Mouse (Mus musculus): ENCODE data around the gene Trpc3. TPM values are rescaled to one million over a fixed set of nuclear protein-coding genes. Genes with fewer than 3 reads are reported as not detected.
"Not testable (repeated sequence)": the region's sequence is repeated elsewhere in the genome, so short reads cannot be mapped to it uniquely, and the experiment has no call there.

Gene Trpc3
- 3.3 TPM in 2 replicates for polyA plus RNA-seq (2015; fragmentation: Nextera tagmentation; extraction: Ambion mirVana)

- Histone ChIP-seq H3K9ac (peak within 1 kb of the TSS; percentile 58), H3K4me1 (replicated peaks) (peaks cover 11% of the 10 kb centered on the region; the same call in 1 of the 2 replicates), H3K27ac (no peak within 1 kb of the TSS), H3K27me3 (replicated peaks) (no peaks in the 10 kb centered on the region; the same call in 1 of the 2 replicates), H3K4me2 (replicated peaks) (peak within 1 kb of the TSS; percentile 93), H3K36me3 (no peaks in the 10 kb centered on the region), H3K4me3 (replicated peaks) (peak within 1 kb of the TSS; percentile 64), H3K9me3 (no peaks in the 10 kb centered on the region)
- ATAC-seq = peak; percentile 89
- WGBS = under 1% methylated on average over 90 of the region's 91 CpGs
Observed at GRCm38 (mm10) chr3:36689392-36690291, at the start of gene Trpc3. Gene Trpc3 (minus strand): TSS chr3:36690167.

- Histone ChIP-seq H3K27ac (no peak overlapping the region), H3K36me3 (no peaks in the 10 kb centered on the region), H3K9ac (no peak overlapping the region), H3K4me3 (replicated peaks) (no peak overlapping the region), H3K9me3 (no peaks in the 10 kb centered on the region), H3K4me2 (replicated peaks) (no peak overlapping the region), H3K27me3 (replicated peaks) (no peaks in the 10 kb centered on the region), H3K4me1 (replicated peaks) (no peaks in the 10 kb centered on the region)
- 59% methylated on average over 4 of the region's 4 CpGs for WGBS
- ATAC-seq = no peak
Observed at GRCm38 (mm10) chr3:36738071-36738470, 48.1 kb upstream of the Trpc3 start.

GRCm38 (mm10) chr3:36733075-36733474 is 43.1 kb upstream of the Trpc3 start:
- no peaks in the 10 kb centered on the region for H3K36me3 ChIP-seq
- no peak overlapping the region for H3K4me2 ChIP-seq (replicated peaks)
- no peaks in the 10 kb centered on the region for H3K4me1 ChIP-seq (replicated peaks)
- H3K4me3 ChIP-seq (replicated peaks) = no peak overlapping the region
- H3K9me3 ChIP-seq = no peaks in the 10 kb centered on the region
- no peak for ATAC-seq
- H3K9ac ChIP-seq = no peak overlapping the region
- H3K27me3 ChIP-seq (replicated peaks) = no peaks in the 10 kb centered on the region
- WGBS = 88% methylated on average over 4 of the region's 4 CpGs
- H3K27ac ChIP-seq = no peak overlapping the region

- H3K4me2 ChIP-seq (replicated peaks) = no peak overlapping the region
- 71% methylated on average over 8 of the region's 8 CpGs for WGBS
- no peak overlapping the region for H3K9ac ChIP-seq
- no peaks in the 10 kb centered on the region for H3K4me1 ChIP-seq (replicated peaks)
- H3K27ac ChIP-seq = no peak overlapping the region
- no peaks in the 10 kb centered on the region for H3K27me3 ChIP-seq (replicated peaks)
- H3K4me3 ChIP-seq (replicated peaks) = no peak overlapping the region
- ATAC-seq = no peak
- H3K9me3 ChIP-seq = no peaks in the 10 kb centered on the region
- H3K36me3 ChIP-seq = no peaks in the 10 kb centered on the region
Observed at GRCm38 (mm10) chr3:36726545-36726944, 36.6 kb upstream of the Trpc3 start.

GRCm38 (mm10) chr3:36721850-36722249 is 31.9 kb upstream of the Trpc3 start:
- ATAC-seq = no peak
- Histone ChIP-seq H3K27me3 (replicated peaks) (no peaks in the 10 kb centered on the region), H3K9ac (no peak overlapping the region), H3K4me3 (replicated peaks) (no peak overlapping the region), H3K9me3 (no peaks in the 10 kb centered on the region), H3K36me3 (no peaks in the 10 kb centered on the region), H3K4me2 (replicated peaks) (no peak overlapping the region), H3K4me1 (replicated peaks) (no peaks in the 10 kb centered on the region), H3K27ac (no peak overlapping the region)
- 70% methylated on average over 3 of the region's 3 CpGs for WGBS

GRCm38 (mm10) chr3:36709521-36709920 is 19.6 kb upstream of the Trpc3 start:
- Histone ChIP-seq H3K4me1 (replicated peaks) (no peaks in the 10 kb centered on the region), H3K9ac (no peak overlapping the region), H3K4me2 (replicated peaks) (no peak overlapping the region), H3K36me3 (no peaks in the 10 kb centered on the region), H3K9me3 (no peaks in the 10 kb centered on the region), H3K27me3 (replicated peaks) (no peaks in the 10 kb centered on the region), H3K27ac (no peak overlapping the region), H3K4me3 (replicated peaks) (no peak overlapping the region)
- WGBS = 70% methylated on average over 3 of the region's 3 CpGs
- no peak for ATAC-seq

- Histone ChIP-seq H3K4me1 (replicated peaks) (peaks cover 11% of the 10 kb centered on the region; the same call in 1 of the 2 replicates), H3K4me3 (replicated peaks) (peak overlapping the region; percentile 64), H3K9ac (peak overlapping the region; percentile 58; the same call in 1 of the 2 replicates), H3K27ac (no peak overlapping the region), H3K27me3 (replicated peaks) (no peaks in the 10 kb centered on the region; the same call in 1 of the 2 replicates), H3K4me2 (replicated peaks) (peak overlapping the region; percentile 93), H3K36me3 (no peaks in the 10 kb centered on the region), H3K9me3 (no peaks in the 10 kb centered on the region)
- no peak for ATAC-seq
- 18% methylated on average over 7 of the region's 7 CpGs for WGBS
Observed at GRCm38 (mm10) chr3:36690292-36690650, 304 bp upstream of the Trpc3 start.

GRCm38 (mm10) chr3:36688874-36689273 is 1.1 kb downstream of the Trpc3 start:
- Histone ChIP-seq H3K36me3 (no peaks in the 10 kb centered on the region), H3K4me1 (replicated peaks) (peaks cover 11% of the 10 kb centered on the region; the same call in 1 of the 2 replicates), H3K27me3 (replicated peaks) (no peaks in the 10 kb centered on the region; the same call in 1 of the 2 replicates), H3K4me2 (replicated peaks) (peak overlapping the region; percentile 93), H3K4me3 (replicated peaks) (peak overlapping the region; percentile 64), H3K9ac (peak overlapping the region; percentile 58), H3K9me3 (no peaks in the 10 kb centered on the region), H3K27ac (no peak overlapping the region)
- 3% methylated on average over 21 of the region's 21 CpGs for WGBS
- peak; percentile 74 for ATAC-seq

- no peak overlapping the region for H3K9ac ChIP-seq
- no peaks in the 10 kb centered on the region for H3K9me3 ChIP-seq
- H3K4me2 ChIP-seq (replicated peaks) = no peak overlapping the region
- H3K27me3 ChIP-seq (replicated peaks) = no peaks in the 10 kb centered on the region
- H3K36me3 ChIP-seq = no peaks in the 10 kb centered on the region
- H3K27ac ChIP-seq = no peak overlapping the region
- no peak overlapping the region for H3K4me3 ChIP-seq (replicated peaks)
- no peaks in the 10 kb centered on the region for H3K4me1 ChIP-seq (replicated peaks)
- ATAC-seq = no peak
- 71% methylated on average over 1 of the region's 1 CpGs for WGBS
Observed at GRCm38 (mm10) chr3:36675822-36676221, 14.1 kb downstream of the Trpc3 start.

GRCm38 (mm10) chr3:36667814-36668213 is 22.2 kb downstream of the Trpc3 start:
- Histone ChIP-seq H3K4me2 (replicated peaks) (no peak overlapping the region), H3K9ac (no peak overlapping the region), H3K27ac (no peak overlapping the region), H3K36me3 (no peaks in the 10 kb centered on the region), H3K4me3 (replicated peaks) (no peak overlapping the region), H3K9me3 (no peaks in the 10 kb centered on the region), H3K4me1 (replicated peaks) (no peaks in the 10 kb centered on the region), H3K27me3 (replicated peaks) (no peaks in the 10 kb centered on the region)
- ATAC-seq = no peak
- 88% methylated on average over 6 of the region's 6 CpGs for WGBS

GRCm38 (mm10) chr3:36645245-36645559 is 44.8 kb downstream of the Trpc3 start:
- H3K4me1 ChIP-seq (replicated peaks); H3K9me3 ChIP-seq; H3K4me2 ChIP-seq (replicated peaks); H3K9ac ChIP-seq; H3K36me3 ChIP-seq; H3K27ac ChIP-seq; H3K4me3 ChIP-seq (replicated peaks); H3K27me3 ChIP-seq (replicated peaks): not testable (repeated sequence)
- peak; percentile 78 for ATAC-seq

GRCm38 (mm10) chr3:36644554-36645244 is 45.3 kb downstream of the Trpc3 start:
- Histone ChIP-seq H3K9me3 (no peaks in the 10 kb centered on the region), H3K36me3 (no peaks in the 10 kb centered on the region), H3K27ac (no peak overlapping the region), H3K27me3 (replicated peaks) (no peaks in the 10 kb centered on the region), H3K9ac (no peak overlapping the region), H3K4me3 (replicated peaks) (no peak overlapping the region), H3K4me1 (replicated peaks) (no peaks in the 10 kb centered on the region), H3K4me2 (replicated peaks) (no peak overlapping the region)
- 52% methylated on average over 3 of the region's 3 CpGs for WGBS
- peak; percentile 93 for ATAC-seq

Measured in intestine, embryonic 15.5 days (tissue).